Mouse (Mus musculus) myocyte (in vitro differentiated cells): ENCODE measurements around the gene Abcc6. TPM values are rescaled to one million over a fixed set of nuclear protein-coding genes. Genes with fewer than 3 reads are reported as not detected.
"Not testable (repeated sequence)": the region's sequence is repeated elsewhere in the genome, so short reads cannot be mapped to it uniquely, and the experiment has no call there.

Experiments used
- H3K27me3 ChIP-seq: one replicate; pipeline ENCODE4 v1.6.1; 2011; ENCODE audit not compliant: control insufficient read depth, insufficient read depth, insufficient read length
- H3K36me3 ChIP-seq: one replicate; pipeline ENCODE4 v1.6.1; 2011; ENCODE audit not compliant: control insufficient read depth, insufficient read depth
- H3K4me2 ChIP-seq: one replicate; pipeline ENCODE4 v1.6.1; 2011; ENCODE audit warnings: low read depth, control low read depth
- H3K4me3 ChIP-seq: one replicate; pipeline ENCODE4 v1.5.1; 2011; ENCODE audit warnings: mild to moderate bottlenecking, control low read depth, moderate library complexity
- H3K79me2 ChIP-seq: one replicate; pipeline ENCODE4 v1.6.1; 2011; ENCODE audit not compliant: control insufficient read depth, insufficient read depth
- H3ac ChIP-seq: one replicate; pipeline ENCODE4 v1.6.1; 2011; ENCODE audit not compliant: control insufficient read depth, insufficient read length
- CEBPB ChIP-seq: IDR thresholded peaks from 2 replicates; pipeline ENCODE4 v1.6.1; 2011; ENCODE audit warnings: mild to moderate bottlenecking, moderate library complexity; ENCODE audit not compliant: poor library complexity, insufficient read depth, severe bottlenecking
- E2F4 ChIP-seq: IDR thresholded peaks from one replicate; pipeline ENCODE4 v1.6.1; 2011; ENCODE audit warnings: mild to moderate bottlenecking, control low read depth, moderate library complexity; ENCODE audit not compliant: insufficient read depth
- MAX ChIP-seq: IDR thresholded peaks from one replicate; pipeline ENCODE4 v1.6.1; 2011; ENCODE audit warnings: low read depth, mild to moderate bottlenecking, control low read depth
- MYOD1 ChIP-seq, 3 experiments: IDR thresholded peaks; one replicate each; pipeline ENCODE4 v1.6.1; 2011; ENCODE audit warnings: control low read depth in 2 of 3, low read depth in 2 of 3, mild to moderate bottlenecking in 2 of 3, moderate library complexity in 1 of 3; ENCODE audit not compliant: insufficient read length in 2 of 3, control insufficient read depth in 1 of 3
- MYOG ChIP-seq, 3 experiments: IDR thresholded peaks; one replicate each; pipeline ENCODE4 v1.6.1; 2011; ENCODE audit warnings: control low read depth in 2 of 3, low read depth in 2 of 3, mild to moderate bottlenecking in 2 of 3; ENCODE audit not compliant: insufficient read length in 2 of 3, control insufficient read depth in 1 of 3, insufficient read depth in 1 of 3
- POLR2A ChIP-seq: IDR thresholded peaks from one replicate; pipeline ENCODE4 v1.6.1; 2011; ENCODE audit warnings: low read depth, mild to moderate bottlenecking, control low read depth, moderate library complexity; ENCODE audit not compliant: insufficient read length
- POLR2AphosphoS2 ChIP-seq: IDR thresholded peaks from one replicate; pipeline ENCODE4 v1.6.1; 2011; ENCODE audit warnings: low read depth, control low read depth; ENCODE audit not compliant: insufficient read length
- REST ChIP-seq: IDR thresholded peaks from one replicate; pipeline ENCODE4 v1.6.1; 2011; ENCODE audit warnings: mild to moderate bottlenecking, control low read depth, moderate library complexity; ENCODE audit not compliant: insufficient read depth, insufficient read length
- SRF ChIP-seq: IDR thresholded peaks from one replicate; pipeline ENCODE4 v1.6.1; 2011; ENCODE audit warnings: low read depth; ENCODE audit not compliant: control insufficient read depth, insufficient read length
- TCF12 ChIP-seq: IDR thresholded peaks from one replicate; pipeline ENCODE4 v1.6.1; 2011; ENCODE audit warnings: mild to moderate bottlenecking, control low read depth; ENCODE audit not compliant: poor library complexity, insufficient read depth, severe bottlenecking
- TCF3 ChIP-seq: IDR thresholded peaks from one replicate; pipeline ENCODE4 v1.6.1; 2011; ENCODE audit warnings: low read depth, control low read depth; ENCODE audit not compliant: insufficient read length
- USF1 ChIP-seq: IDR thresholded peaks from one replicate; pipeline ENCODE4 v1.6.1; 2011; ENCODE audit warnings: low read depth, mild to moderate bottlenecking, control low read depth, moderate library complexity
- polyA plus RNA-seq: library from polyadenylated mRNA; unstranded; fragments of >200 nt; fragmentation: generic; extraction: Trizol; gene quantifications from one replicate; pipeline ENCODE4 v1.2.1, GENCODE M21; 2012; ENCODE audit warnings: missing spikeins

The Abcc6 gene
- polyA plus RNA-seq, 1 experiment, result not detected

DNA sequence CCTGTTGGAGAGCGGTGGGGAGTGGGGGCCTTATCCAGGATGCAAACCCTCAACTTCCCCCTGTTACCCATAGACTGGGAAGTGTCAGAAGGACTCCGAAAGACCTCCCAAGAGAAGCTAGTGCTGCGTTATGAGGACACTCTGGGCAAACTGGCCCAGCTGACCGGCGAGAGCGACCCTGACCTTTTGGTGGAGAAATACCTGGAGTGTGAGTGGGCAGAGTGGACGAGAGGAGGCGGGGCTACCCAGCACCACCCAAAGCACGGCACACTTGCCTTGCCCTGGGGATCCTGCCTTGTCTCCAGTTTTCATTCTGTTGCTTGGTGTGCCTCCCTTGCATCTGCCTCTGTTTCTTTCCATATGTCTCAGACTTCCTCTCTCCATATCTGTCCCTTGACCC is 88.1 kb downstream of the Abcc6 start:
- H3K4me2 ChIP-seq, result no peak overlapping the region
- TF ChIP-seq TCF3 (no peak), SRF (no peak), E2F4 (no peak), MYOD1 (IDR thresholded peaks at IDR 0.05; ENCODE audit: control insufficient read depth in 1 of 3, insufficient read length in 2 of 3, low read depth in 2 of 3) (no peak), MAX (no peak), USF1 (no peak), POLR2A (no peak), POLR2AphosphoS2 (no peak), REST (no peak), CEBPB (no peak), TCF12 (no peak), MYOG (IDR thresholded peaks at IDR 0.05; ENCODE audit: control insufficient read depth in 1 of 3, insufficient read depth in 1 of 3, insufficient read length in 2 of 3, low read depth in 2 of 3) (no peak)
- no peaks in the 10 kb centered on the region for H3K27me3 ChIP-seq
- H3K36me3 ChIP-seq, result no peaks in the 10 kb centered on the region
- H3K4me3 ChIP-seq, result no peak overlapping the region
- no peak overlapping the region for H3ac ChIP-seq
- no peaks in the 10 kb centered on the region for H3K79me2 ChIP-seq

DNA sequence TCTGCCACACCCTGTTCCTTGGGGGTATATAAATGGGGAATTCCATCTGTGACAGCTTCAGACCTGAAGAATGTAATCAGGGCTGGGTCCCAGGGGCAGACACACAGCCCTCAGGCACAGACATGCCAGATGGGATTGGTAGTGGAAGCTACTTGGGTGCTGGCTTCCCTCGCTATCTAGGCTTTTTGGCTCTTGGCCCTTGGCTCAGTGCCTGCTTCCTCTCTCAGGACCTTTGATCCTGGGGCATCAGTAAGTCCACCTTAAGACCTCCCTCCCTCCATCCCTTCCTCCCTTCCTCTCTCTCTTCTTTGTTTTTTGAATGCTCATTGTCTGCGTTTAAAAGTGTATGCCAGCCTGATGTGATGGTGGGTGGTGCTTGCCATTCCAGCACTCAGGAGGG is 90.3 kb downstream of the Abcc6 start:
- TF ChIP-seq MYOD1 (IDR thresholded peaks at IDR 0.05; ENCODE audit: control insufficient read depth in 1 of 3, insufficient read length in 2 of 3, low read depth in 2 of 3) (no peak), TCF12 (no peak), CEBPB (no peak), SRF (no peak), POLR2A (no peak), MYOG (IDR thresholded peaks at IDR 0.05; ENCODE audit: control insufficient read depth in 1 of 3, insufficient read depth in 1 of 3, insufficient read length in 2 of 3, low read depth in 2 of 3) (no peak), POLR2AphosphoS2 (no peak), REST (no peak), USF1 (no peak), TCF3 (no peak), E2F4 (no peak)
- H3ac ChIP-seq, result no peak overlapping the region
- H3K4me3 ChIP-seq, result no peak overlapping the region
- H3K27me3 ChIP-seq, result no peaks in the 10 kb centered on the region
- no peaks in the 10 kb centered on the region for H3K36me3 ChIP-seq
- no peaks in the 10 kb centered on the region for H3K79me2 ChIP-seq
- H3K4me2 ChIP-seq, result no peak overlapping the region

DNA sequence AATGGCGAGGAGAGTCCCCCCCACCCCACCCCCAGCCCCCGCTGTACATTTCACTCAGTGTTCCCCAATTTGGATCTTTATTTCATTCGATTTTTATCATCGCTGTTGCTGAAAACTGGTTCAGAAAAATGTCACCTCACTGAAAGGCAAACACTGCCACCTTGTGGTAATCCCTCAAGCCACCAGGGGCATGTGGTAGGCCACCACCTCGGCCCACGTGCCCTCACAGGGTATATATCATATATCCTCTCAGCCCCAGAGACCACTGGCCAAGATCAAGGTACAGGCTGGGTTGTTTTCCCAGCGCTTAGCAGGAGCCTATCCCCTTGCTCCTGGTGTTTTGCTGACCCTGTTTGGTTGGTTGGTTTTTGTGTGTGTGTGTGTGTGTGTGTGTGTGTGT is 95.0 kb downstream of the Abcc6 start:
- Histone ChIP-seq H3K36me3 (no peaks in the 10 kb centered on the region), H3K27me3 (no peaks in the 10 kb centered on the region), H3K79me2 (no peaks in the 10 kb centered on the region), H3K4me3 (no peak overlapping the region), H3K4me2 (no peak overlapping the region), H3ac (no peak overlapping the region)
- TF ChIP-seq MYOD1 (IDR thresholded peaks at IDR 0.05; ENCODE audit: control insufficient read depth in 1 of 3, insufficient read length in 2 of 3, low read depth in 2 of 3), result no peak
- TF ChIP-seq POLR2A, result no peak
- no peak for TF ChIP-seq MAX
- no peak for TF ChIP-seq TCF3
- no peak for TF ChIP-seq TCF12
- TF ChIP-seq CEBPB, result no peak
- no peak for TF ChIP-seq E2F4
- TF ChIP-seq MYOG (IDR thresholded peaks at IDR 0.05; ENCODE audit: control insufficient read depth in 1 of 3, insufficient read depth in 1 of 3, insufficient read length in 2 of 3, low read depth in 2 of 3), result no peak
- TF ChIP-seq REST, result no peak
- no peak for TF ChIP-seq SRF
- TF ChIP-seq POLR2AphosphoS2, result no peak
- TF ChIP-seq USF1, result no peak

DNA sequence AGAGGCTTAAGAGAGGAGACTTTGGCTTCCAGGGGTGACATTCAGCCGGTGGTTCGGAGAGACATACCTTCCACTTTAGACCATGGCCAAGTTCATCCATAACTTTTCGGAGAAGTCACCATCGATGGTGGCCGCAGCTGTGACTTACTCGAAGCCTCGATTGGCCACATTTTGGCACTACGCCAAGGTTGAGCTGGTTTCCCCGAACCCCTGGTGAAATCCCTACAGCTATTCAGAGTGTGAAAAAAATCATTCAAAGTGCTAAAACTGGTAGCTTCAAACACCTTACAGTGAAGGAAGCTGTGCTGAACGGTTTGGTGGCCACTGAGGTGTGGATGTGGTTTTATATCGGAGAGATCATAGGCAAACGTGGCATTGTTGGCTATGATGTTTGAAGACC is 96.3 kb downstream of the Abcc6 start:
- H3K4me2 ChIP-seq, H3ac ChIP-seq, H3K4me3 ChIP-seq, H3K27me3 ChIP-seq, H3K79me2 ChIP-seq, H3K36me3 ChIP-seq: not testable (repeated sequence)

DNA sequence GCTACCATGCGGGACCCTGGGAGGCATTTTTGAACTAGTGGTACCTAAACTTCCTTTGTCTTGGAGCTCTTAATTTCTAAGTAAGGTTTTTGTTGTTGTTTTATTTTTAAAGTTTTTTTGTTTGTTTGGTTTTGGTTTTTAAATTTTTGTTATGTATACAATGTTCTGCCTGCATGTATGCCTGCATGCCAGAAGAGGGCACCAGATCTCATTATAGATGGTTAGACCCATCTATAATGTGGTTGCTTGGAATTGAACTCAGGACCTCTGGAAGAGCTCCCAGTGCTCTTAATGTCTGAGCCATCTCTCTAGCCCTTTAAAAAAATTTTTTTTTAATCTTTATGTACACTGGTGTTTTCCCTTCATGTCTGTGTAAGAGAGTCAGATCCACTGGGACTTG is 100.4 kb downstream of the Abcc6 start:
- no peak for TF ChIP-seq MYOD1 (IDR thresholded peaks at IDR 0.05; ENCODE audit: control insufficient read depth in 1 of 3, insufficient read length in 2 of 3, low read depth in 2 of 3)
- no peak for TF ChIP-seq USF1
- TF ChIP-seq MAX, result no peak
- no peak for TF ChIP-seq REST
- TF ChIP-seq POLR2A, result no peak
- TF ChIP-seq E2F4, result no peak
- no peak for TF ChIP-seq MYOG (IDR thresholded peaks at IDR 0.05; ENCODE audit: control insufficient read depth in 1 of 3, insufficient read depth in 1 of 3, insufficient read length in 2 of 3, low read depth in 2 of 3)
- TF ChIP-seq TCF3, result no peak
- no peak for TF ChIP-seq CEBPB
- no peak for TF ChIP-seq TCF12
- TF ChIP-seq POLR2AphosphoS2, result no peak
- no peak for TF ChIP-seq SRF
- Histone ChIP-seq H3K27me3 (no peaks in the 10 kb centered on the region), H3ac (no peak overlapping the region), H3K79me2 (no peaks in the 10 kb centered on the region), H3K4me3 (no peak overlapping the region), H3K36me3 (peaks cover 13% of the 10 kb centered on the region), H3K4me2 (no peak overlapping the region)
